Mouse (Mus musculus) lung, embryonic 16.5 days (tissue): ENCODE data around the gene Ttc9b. TPM values are rescaled to one million over a fixed set of nuclear protein-coding genes. Genes with fewer than 3 reads are reported as not detected.

Source experiments
- ATAC-seq: fragments of 200-750 bp; cut with Nextera tagmentation; 2 replicates; pipeline ENCODE4 v1.8.0; 2017; ENCODE audit warnings: low read depth, mild to moderate bottlenecking, moderate library complexity
- H3K27ac ChIP-seq: fragments of 300-500 bp; sonication (generic); 2 replicates; pipeline ENCODE4 v1.5.1; 2014; ENCODE audit warnings: mild to moderate bottlenecking, control low read depth, low read length
- H3K27me3 ChIP-seq: fragments of 300-500 bp; sonication (generic); 2 replicates; pipeline ENCODE4 v1.6.1; 2014; ENCODE audit warnings: low read depth, low read length, mixed read lengths; ENCODE audit not compliant: control insufficient read depth, insufficient read depth
- H3K36me3 ChIP-seq: fragments of 300-500 bp; sonication (generic); 2 replicates; pipeline ENCODE4 v1.6.1; 2014; ENCODE audit warnings: low read length; ENCODE audit not compliant: control insufficient read depth, insufficient read depth
- H3K4me1 ChIP-seq: fragments of 300-500 bp; sonication (generic); replicated peaks from 2 replicates; pipeline ENCODE4 v1.6.1; 2014; ENCODE audit warnings: low read length, mixed read lengths; ENCODE audit not compliant: control insufficient read depth, insufficient read depth
- H3K4me2 ChIP-seq: fragments of 300-500 bp; sonication (generic); 2 replicates; pipeline ENCODE4 v1.6.1; 2014; ENCODE audit warnings: low read depth, low read length, control low read depth
- H3K4me3 ChIP-seq: fragments of 300-500 bp; sonication (generic); 2 replicates; pipeline ENCODE4 v1.5.1; 2014; ENCODE audit warnings: mild to moderate bottlenecking, low read length, control low read depth
- H3K9ac ChIP-seq: fragments of 300-500 bp; sonication (generic); 2 replicates; pipeline ENCODE4 v1.6.1; 2014; ENCODE audit warnings: low read length, control low read depth
- H3K9me3 ChIP-seq: fragments of 300-500 bp; sonication (generic); 2 replicates; pipeline ENCODE4 v1.6.1; 2016; ENCODE audit warnings: low read length; ENCODE audit not compliant: control insufficient read depth
- WGBS: fragments of 180-500 bp; shearing (Covaris S2); extraction: QIAGEN DNeasy Blood & Tissue Kit; methylation state at CpG from one replicate; pipeline ENCODE4 v1.1.7; 2014; 5-methylcytosine and 5-hydroxymethylcytosine counted together
- polyA plus RNA-seq: library from polyadenylated mRNA; unstranded; fragments of >200 nt; fragmentation: Nextera tagmentation; extraction: Ambion mirVana; gene quantifications from 2 replicates; pipeline ENCODE4 v1.2.1, GENCODE M21; 2015

Gene Ttc9b
- polyA plus RNA-seq, 1 experiment from 2014 or later, result 0.29 TPM

DNA sequence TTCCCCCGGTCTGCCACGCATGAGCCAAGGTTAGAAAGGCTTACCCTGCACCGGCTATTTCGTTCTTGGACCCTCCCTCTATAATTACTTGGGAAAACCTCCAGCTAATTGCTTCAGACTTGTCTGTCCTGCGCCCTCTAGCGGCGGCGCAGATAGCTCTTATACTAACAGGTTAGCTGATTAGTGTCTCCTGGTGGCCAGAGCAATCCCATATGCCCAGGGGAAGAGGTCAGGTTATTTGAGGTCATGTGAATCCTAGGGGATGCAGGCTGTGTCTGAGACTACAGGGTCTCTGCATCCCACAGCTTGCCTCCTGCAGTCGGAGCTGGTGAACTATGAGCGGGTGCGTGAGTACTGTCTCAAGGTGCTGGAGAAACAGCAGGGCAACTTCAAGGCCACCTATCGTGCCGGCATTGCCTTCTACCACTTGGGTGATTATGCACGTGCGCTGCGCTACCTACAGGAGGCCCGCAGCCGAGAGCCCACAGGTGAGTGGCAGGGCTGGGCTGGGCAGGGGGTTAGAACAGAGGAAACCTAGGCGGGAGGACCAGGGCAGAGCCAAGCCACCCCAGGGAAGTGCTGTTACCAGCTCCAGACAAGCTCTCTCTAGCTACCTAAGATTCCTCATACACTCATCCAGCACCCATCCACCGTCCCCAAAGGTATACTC is 1.0 kb downstream of the Ttc9b start:
- Histone ChIP-seq H3K27me3 (peaks cover 52% of the 10 kb centered on the region), H3K36me3 (no peaks in the 10 kb centered on the region; the same call in 1 of the 2 replicates), H3K4me1 (peaks cover 6% of the 10 kb centered on the region; the same call in 1 of the 2 replicates), H3K9me3 (no peaks in the 10 kb centered on the region), H3K27ac (no peak overlapping the region), H3K4me2 (no peak overlapping the region), H3K4me3 (no peak overlapping the region), H3K9ac (no peak overlapping the region)
- ATAC-seq, result no peak
- 54% methylated on average over 20 of the region's 20 CpGs for WGBS

DNA sequence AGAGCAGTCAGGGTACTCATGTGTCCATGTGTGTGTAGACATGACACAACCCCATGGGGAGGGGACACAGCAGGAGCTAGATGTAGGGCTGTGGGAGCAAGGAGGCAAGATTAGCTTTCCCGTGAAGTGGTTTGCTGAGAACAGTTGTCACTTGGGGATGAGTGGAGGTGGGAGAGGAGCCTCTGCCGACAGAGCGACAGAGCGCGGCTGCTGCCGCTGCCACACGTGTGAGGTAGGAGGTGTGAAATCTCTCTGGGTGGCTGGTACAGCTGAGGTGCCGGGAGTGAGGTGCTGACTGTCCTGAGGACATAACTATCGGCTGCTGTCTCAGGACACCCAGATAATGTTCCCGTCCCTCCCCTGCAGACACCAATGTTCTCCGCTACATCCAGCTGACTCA is 1.8 kb downstream of the Ttc9b start:
- no peaks in the 10 kb centered on the region for H3K9me3 ChIP-seq
- H3K36me3 ChIP-seq, result no peaks in the 10 kb centered on the region; the same call in 1 of the 2 replicates
- no peak overlapping the region for H3K9ac ChIP-seq
- WGBS, result 35% methylated on average over 11 of the region's 11 CpGs
- no peak for ATAC-seq
- no peak overlapping the region for H3K4me3 ChIP-seq
- no peak overlapping the region for H3K27ac ChIP-seq
- H3K27me3 ChIP-seq, result peaks cover 52% of the 10 kb centered on the region
- H3K4me2 ChIP-seq, result no peak overlapping the region
- H3K4me1 ChIP-seq, result peaks cover 6% of the 10 kb centered on the region; the same call in 1 of the 2 replicates

DNA sequence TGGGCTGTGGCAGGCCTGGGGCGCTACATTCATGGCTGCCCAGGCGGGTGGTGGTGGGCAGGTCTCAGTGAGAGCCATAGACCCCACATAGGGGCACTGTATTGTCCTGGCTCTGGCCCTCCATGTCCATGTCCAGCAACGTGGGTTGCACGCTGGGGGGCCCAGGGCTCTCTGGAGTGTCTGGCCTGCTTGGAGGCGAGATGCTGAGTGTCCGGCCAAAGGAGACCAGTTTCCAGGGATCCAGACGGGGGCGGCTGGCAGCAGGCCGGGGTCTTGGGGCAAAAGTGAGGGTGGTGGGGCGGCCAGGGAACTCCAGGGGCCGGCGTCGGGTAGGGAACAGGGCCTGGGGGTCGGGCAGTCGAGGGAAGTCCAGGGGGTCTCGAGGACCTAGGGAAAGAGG is 2.9 kb downstream of the Ttc9b start:
- Histone ChIP-seq H3K27me3 (peaks cover 52% of the 10 kb centered on the region), H3K9ac (no peak overlapping the region), H3K4me3 (no peak overlapping the region), H3K9me3 (no peaks in the 10 kb centered on the region), H3K4me1 (peaks cover 6% of the 10 kb centered on the region; the same call in 1 of the 2 replicates), H3K36me3 (no peaks in the 10 kb centered on the region; the same call in 1 of the 2 replicates), H3K4me2 (no peak overlapping the region), H3K27ac (no peak overlapping the region)
- WGBS, result 87% methylated on average over 16 of the region's 16 CpGs
- no peak for ATAC-seq

- Histone ChIP-seq H3K36me3 (no peaks in the 10 kb centered on the region; the same call in 1 of the 2 replicates), H3K27me3 (peaks cover 46% of the 10 kb centered on the region), H3K4me1 (peaks cover 6% of the 10 kb centered on the region; the same call in 1 of the 2 replicates), H3K9me3 (no peaks in the 10 kb centered on the region), H3K4me2 (no peak overlapping the region), H3K9ac (no peak overlapping the region), H3K27ac (no peak overlapping the region), H3K4me3 (no peak overlapping the region)
- ATAC-seq, result no peak
- WGBS, result 32% methylated on average over 45 of the region's 53 CpGs
Measured at GRCm38 (mm10) chr7:27657824-27658395, 4.2 kb downstream of the Ttc9b start.

GRCm38 (mm10) chr7:27658712-27659663 is 5.3 kb downstream of the Ttc9b start:
- Histone ChIP-seq H3K4me3 (no peak overlapping the region), H3K4me1 (peaks cover 3% of the 10 kb centered on the region; the same call in 1 of the 2 replicates), H3K9me3 (no peaks in the 10 kb centered on the region), H3K36me3 (no peaks in the 10 kb centered on the region; the same call in 1 of the 2 replicates), H3K9ac (no peak overlapping the region), H3K27me3 (peaks cover 35% of the 10 kb centered on the region), H3K27ac (no peak overlapping the region), H3K4me2 (no peak overlapping the region)
- 56% methylated on average over 14 of the region's 14 CpGs for WGBS
- ATAC-seq, result no peak

DNA sequence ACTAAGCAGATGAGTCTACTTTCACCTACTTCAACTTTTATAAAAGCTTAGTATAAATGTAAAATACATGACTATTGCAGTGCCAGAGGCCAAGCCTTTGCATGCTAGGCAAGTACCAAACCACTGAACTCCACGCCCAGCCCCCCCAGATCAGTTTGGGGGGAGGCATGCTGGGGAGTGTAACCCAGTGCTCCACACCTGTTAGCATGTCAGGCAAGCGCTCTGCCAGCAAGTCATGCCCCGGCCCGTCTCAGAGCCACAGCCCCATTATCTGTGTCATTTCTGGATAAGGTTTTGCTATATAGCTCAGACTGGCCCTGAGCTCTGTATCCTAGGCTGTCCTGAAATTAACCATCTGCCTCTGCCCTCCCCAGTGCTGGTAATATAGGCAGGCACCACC is 8.3 kb downstream of the Ttc9b start:
- Histone ChIP-seq H3K9ac (no peak overlapping the region), H3K9me3 (no peaks in the 10 kb centered on the region), H3K4me2 (no peak overlapping the region), H3K36me3 (no peaks in the 10 kb centered on the region; the same call in 1 of the 2 replicates), H3K4me1 (no peaks in the 10 kb centered on the region), H3K4me3 (no peak overlapping the region), H3K27ac (no peak overlapping the region), H3K27me3 (peaks cover 12% of the 10 kb centered on the region)
- no peak for ATAC-seq
- WGBS, result 85% methylated on average over 4 of the region's 4 CpGs

DNA sequence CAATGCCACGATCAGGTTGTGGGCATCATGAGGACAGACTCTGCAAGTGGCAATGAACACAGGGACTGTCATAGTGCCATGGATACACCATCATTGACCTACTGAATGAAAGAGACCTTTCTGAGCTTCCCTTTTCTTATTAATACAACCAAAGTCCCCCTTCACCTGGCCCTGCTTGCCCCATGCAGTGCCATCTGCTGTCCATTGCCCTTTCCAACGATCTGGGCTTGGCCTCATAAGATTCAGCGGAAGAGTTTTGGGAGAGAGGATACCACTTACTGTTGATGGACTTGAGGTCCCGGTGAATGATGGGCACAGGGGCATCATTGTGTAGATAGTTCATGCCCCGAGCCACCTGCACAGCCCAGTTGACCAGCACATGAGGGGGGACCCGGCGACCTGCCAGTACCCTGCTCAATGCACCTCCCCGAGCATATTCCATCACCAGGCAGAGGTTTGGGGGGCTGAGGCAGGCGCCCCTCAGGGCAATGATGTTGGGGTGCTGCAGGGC is 19.4 kb downstream of the Ttc9b start:
- no peaks in the 10 kb centered on the region; the same call in 1 of the 2 replicates for H3K36me3 ChIP-seq
- H3K9ac ChIP-seq, result peak overlapping the region; percentile 86
- peaks cover 19% of the 10 kb centered on the region for H3K4me1 ChIP-seq
- no peak for ATAC-seq
- peak overlapping the region; percentile 91 for H3K4me3 ChIP-seq
- H3K27me3 ChIP-seq, result no peaks in the 10 kb centered on the region
- H3K4me2 ChIP-seq, result peak overlapping the region; percentile 100
- H3K27ac ChIP-seq, result no peak overlapping the region
- WGBS, result 42% methylated on average over 9 of the region's 9 CpGs
- H3K9me3 ChIP-seq, result no peaks in the 10 kb centered on the region

- no peaks in the 10 kb centered on the region for H3K36me3 ChIP-seq
- no peaks in the 10 kb centered on the region for H3K9me3 ChIP-seq
- H3K9ac ChIP-seq, result peak overlapping the region; percentile 86
- peak overlapping the region; percentile 91 for H3K4me3 ChIP-seq
- peaks cover 19% of the 10 kb centered on the region for H3K4me1 ChIP-seq
- H3K27me3 ChIP-seq, result no peaks in the 10 kb centered on the region
- peak overlapping the region; percentile 100 for H3K4me2 ChIP-seq
- peak; percentile 8 for ATAC-seq
- peak overlapping the region; percentile 10; the same call in 1 of the 2 replicates for H3K27ac ChIP-seq
- WGBS, result under 1% methylated on average over 49 of the region's 52 CpGs
Measured at GRCm38 (mm10) chr7:27673575-27674131, 19.9 kb downstream of the Ttc9b start.
